Mouse (Mus musculus) right cerebral cortex, postnatal 25 days (tissue): ENCODE data around the gene Fam193a.

Experiments
- DNase-seq: peaks from one replicate; pipeline ENCODE4 v3.0.0; 2022

Gene Fam193a

GRCm38 (mm10) chr5:34385616-34386015 is 15.9 kb downstream of the Fam193a start:
- DNase-seq: no peak

GRCm38 (mm10) chr5:34386744-34387143 is 17.0 kb downstream of the Fam193a start:
- no peak for DNase-seq

GRCm38 (mm10) chr5:34393251-34393650 is 23.5 kb downstream of the Fam193a start:
- DNase-seq: no peak

GRCm38 (mm10) chr5:34395347-34395746 is 25.6 kb downstream of the Fam193a start:
- no peak for DNase-seq

- DNase-seq: no peak
Measured at GRCm38 (mm10) chr5:34395850-34396540, 26.3 kb downstream of the Fam193a start.

GRCm38 (mm10) chr5:34397866-34398265 is 28.1 kb downstream of the Fam193a start:
- DNase-seq: no peak

GRCm38 (mm10) chr5:34398326-34398725 is 28.6 kb downstream of the Fam193a start:
- DNase-seq: no peak

- DNase-seq: no peak
Measured at GRCm38 (mm10) chr5:34407366-34407918, 37.7 kb downstream of the Fam193a start.

GRCm38 (mm10) chr5:34409002-34409401 is 39.3 kb downstream of the Fam193a start:
- DNase-seq: no peak

- DNase-seq: no peak
Measured at GRCm38 (mm10) chr5:34410819-34411218, 41.1 kb downstream of the Fam193a start.

GRCm38 (mm10) chr5:34413921-34414320 is 44.2 kb downstream of the Fam193a start:
- no peak for DNase-seq

- DNase-seq: no peak
Measured at GRCm38 (mm10) chr5:34417251-34418008, 47.7 kb downstream of the Fam193a start.

- no peak for DNase-seq
Measured at GRCm38 (mm10) chr5:34419188-34419587, 49.5 kb downstream of the Fam193a start.

GRCm38 (mm10) chr5:34430776-34431175 is 61.0 kb downstream of the Fam193a start:
- no peak for DNase-seq

GRCm38 (mm10) chr5:34433786-34434185 is 64.1 kb downstream of the Fam193a start:
- DNase-seq: no peak

GRCm38 (mm10) chr5:34434241-34434640 is 64.5 kb downstream of the Fam193a start:
- DNase-seq: peak; percentile 30

- DNase-seq: no peak
Measured at GRCm38 (mm10) chr5:34438052-34438451, 68.3 kb downstream of the Fam193a start.

- DNase-seq: no peak
Measured at GRCm38 (mm10) chr5:34438659-34439058, 68.9 kb downstream of the Fam193a start.

- DNase-seq: no peak
Measured at GRCm38 (mm10) chr5:34439768-34440167, 70.0 kb downstream of the Fam193a start.

GRCm38 (mm10) chr5:34441797-34442196 is 72.1 kb downstream of the Fam193a start:
- DNase-seq: no peak

- DNase-seq: no peak
Measured at GRCm38 (mm10) chr5:34446207-34446606, 76.5 kb downstream of the Fam193a start.

- DNase-seq: no peak
Measured at GRCm38 (mm10) chr5:34458994-34459393, 89.3 kb downstream of the Fam193a start.

GRCm38 (mm10) chr5:34461294-34461693 is 91.6 kb downstream of the Fam193a start:
- no peak for DNase-seq

GRCm38 (mm10) chr5:34461841-34462240 is 92.1 kb downstream of the Fam193a start:
- no peak for DNase-seq
